Mouse (Mus musculus) monocyte, adult 5-6 weeks (primary cell): ENCODE measurements around the gene Gm17631. TPM values are rescaled to one million over a fixed set of nuclear protein-coding genes. Genes with fewer than 3 reads are reported as not detected.
A peak's percentile ranks its signal among the peaks of the same experiment; 100 is the strongest.
"Not testable (repeated sequence)": the region's sequence is repeated elsewhere in the genome, so short reads cannot be mapped to it uniquely, and the experiment has no call there.

Experiments
- ATAC-seq: fragments of 153-309, 156-312 bp; replicated peaks from 2 replicates; pipeline ENCODE4 v1.8.0; 2017; ENCODE audit warnings: mild to moderate bottlenecking; ENCODE audit not compliant: low TSS enrichment, insufficient number of reproducible peaks, severe bottlenecking, poor library complexity, low FRiP score
- total RNA-seq: library from RNA; stranded (forward); fragments of 200-1000, 200-491, 200-594 nt; gene quantifications from 3 replicates; pipeline ENCODE4 v1.2.3, GENCODE M21; 2017

Gm17631 gene
- total RNA-seq: not detected in 3 replicates

DNA sequence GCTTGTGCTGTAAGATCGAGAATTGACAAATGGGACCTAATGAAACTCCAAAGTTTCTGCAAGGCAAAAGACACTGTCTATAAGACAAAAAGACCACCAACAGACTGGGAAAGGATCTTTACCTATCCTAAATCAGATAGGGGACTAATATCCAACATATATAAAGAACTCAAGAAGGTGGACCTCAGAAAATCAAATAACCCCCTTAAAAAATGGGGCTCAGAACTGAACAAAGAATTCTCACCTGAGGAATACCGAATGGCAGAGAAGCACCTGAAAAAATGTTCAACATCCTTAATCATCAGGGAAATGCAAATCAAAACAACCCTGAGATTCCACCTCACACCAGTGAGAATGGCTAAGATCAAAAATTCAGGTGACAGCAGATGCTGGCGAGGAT, at the start of gene Gm17631:
Gene Gm17631, plus strand, starts transcription at position 301 of the 400 bp plus-strand sequence.
- not testable (repeated sequence) for ATAC-seq

DNA sequence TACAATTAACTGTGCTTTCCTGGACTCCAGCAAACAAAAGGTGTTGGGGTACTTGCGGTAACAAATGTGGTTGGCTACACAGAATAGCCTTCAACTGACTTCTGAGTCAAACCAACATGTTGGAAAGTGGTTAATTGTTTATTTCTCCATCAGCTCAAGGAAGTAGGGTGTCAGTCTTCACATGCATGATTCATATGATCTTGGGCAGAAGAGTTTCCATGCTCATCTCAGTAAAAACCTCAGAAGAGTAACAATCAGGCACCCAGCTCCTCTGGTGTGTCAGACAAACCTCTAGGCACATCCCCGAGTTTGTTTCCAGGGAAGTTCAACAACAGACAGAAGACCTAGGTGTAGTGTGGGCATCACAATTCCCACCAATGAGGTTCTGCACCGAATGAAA, 44.7 kb upstream of the Gm17631 start:
- ATAC-seq: 0 out of 2 replicates have a peak, but pooled peaks have one; percentile 31

DNA sequence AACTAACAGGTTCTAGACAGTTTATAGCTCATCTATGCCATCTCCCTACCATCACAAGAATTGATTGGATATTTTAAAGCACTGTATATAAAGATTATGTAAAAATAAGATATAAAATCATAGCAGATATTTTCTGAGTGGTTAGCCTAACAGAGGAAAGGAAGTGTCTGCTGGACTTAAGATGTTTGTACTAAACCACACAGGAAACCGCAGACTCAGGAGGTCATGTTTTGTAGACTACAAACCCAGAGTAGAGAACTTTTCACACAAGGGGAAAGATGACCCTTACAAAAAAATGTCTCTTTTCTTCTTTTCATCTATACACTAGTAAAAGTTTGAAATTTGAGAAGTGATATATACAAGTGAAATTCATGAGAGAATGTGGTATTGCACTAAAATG, 38.4 kb upstream of the Gm17631 start:
- ATAC-seq: no peak

DNA sequence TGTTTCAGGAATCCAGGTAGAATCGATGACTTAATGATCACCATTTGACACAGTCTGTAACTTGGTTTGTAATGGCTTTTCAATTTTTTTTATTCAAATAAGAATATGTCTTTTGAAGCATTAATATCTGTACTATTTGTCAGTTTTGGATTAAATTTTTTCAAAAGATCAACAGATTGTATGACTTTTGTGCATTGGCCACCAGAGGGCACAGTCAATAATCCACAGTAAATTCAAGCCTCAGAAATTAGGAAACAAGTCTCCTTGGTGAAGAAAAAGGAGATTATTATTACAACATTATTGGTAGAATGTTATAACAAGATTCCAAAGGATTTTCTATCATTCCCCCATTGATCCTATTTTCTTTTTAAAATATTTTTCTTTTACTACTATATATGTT, 36.9 kb upstream of the Gm17631 start:
- ATAC-seq: no peak

DNA sequence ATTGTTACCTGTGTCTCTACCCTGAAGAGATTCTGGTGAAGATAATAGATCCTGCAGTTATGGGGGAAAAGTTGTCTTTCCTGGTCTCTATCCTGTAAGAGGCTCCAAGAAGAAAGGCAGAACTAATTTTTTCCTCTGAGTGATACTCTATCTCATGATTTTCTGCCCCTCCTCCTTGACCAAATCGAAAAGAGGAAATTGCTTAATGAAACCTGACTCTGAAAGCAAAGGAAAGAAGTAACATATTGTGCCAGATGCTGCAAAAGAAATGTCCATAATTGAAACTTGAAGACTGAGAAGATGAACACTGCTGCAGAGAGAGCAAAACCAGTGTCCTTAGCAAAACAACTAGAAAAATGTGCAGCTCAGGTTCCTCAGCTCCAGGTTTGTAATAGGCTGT, 14.1 kb downstream of the Gm17631 start, which contains the start of gene Klra17:
Gene Klra17, minus strand, starts transcription at position 124 of the 400 bp plus-strand sequence.
- no peak for ATAC-seq

DNA sequence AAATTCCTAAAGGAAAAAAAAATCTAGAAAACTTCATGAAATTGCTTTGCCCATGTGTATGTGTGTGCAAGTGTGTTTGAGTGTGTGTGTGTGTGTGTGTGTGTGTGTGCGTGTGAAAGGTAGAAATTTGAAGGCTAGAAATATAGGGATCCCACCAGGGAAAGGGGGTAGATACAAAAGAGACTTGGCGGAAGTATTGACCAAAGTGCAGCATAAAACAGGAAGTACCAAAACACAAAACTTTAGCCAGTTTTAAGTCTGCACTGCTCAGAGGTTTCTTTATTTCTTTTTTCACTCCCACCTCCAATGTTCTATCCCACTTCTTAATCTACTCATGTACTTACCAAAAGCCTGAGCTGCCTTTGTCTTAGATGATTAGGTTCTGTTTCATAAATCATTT, 20.1 kb downstream of the Gm17631 start:
- no peak for ATAC-seq

Other genes with a start within 250 kb of the Gm17631 start
- 316 to 1,130 TPM (median 336 TPM) in 3 replicates for gene Klrk1, start 238.8 kb upstream of the Gm17631 start, total RNA-seq
- 10.2 to 77.0 TPM (median 14.9 TPM) in 3 replicates for gene Klrc3, start 219.3 kb upstream of the Gm17631 start, total RNA-seq
- 92.3 to 435 TPM (median 102 TPM) in 3 replicates for gene Klrc2, start 202.0 kb upstream of the Gm17631 start, total RNA-seq
- 135 to 407 TPM (median 135 TPM) in 3 replicates for gene Klrc1, start 183.7 kb upstream of the Gm17631 start, total RNA-seq
- gene Klri1, start 145.5 kb upstream of the Gm17631 start, total RNA-seq: 2.2 to 10.4 TPM (median 6.7 TPM) in 3 replicates
- 97.7 to 348 TPM (median 123 TPM) in 3 replicates for gene Klri2, start 122.2 kb upstream of the Gm17631 start, total RNA-seq
- gene Gm156, start 78.4 kb upstream of the Gm17631 start, total RNA-seq: not detected in 3 replicates
- gene Klra17, start 14.0 kb downstream of the Gm17631 start, total RNA-seq: 1.0 to 2.1 TPM in 2 of 3 replicates, not detected in the other
- 2.9 to 20.6 TPM (median 14.9 TPM) in 3 replicates for gene Klra5, start 55.0 kb downstream of the Gm17631 start, total RNA-seq
- 6.3 to 30.5 TPM (median 8.1 TPM) in 3 replicates for gene Klra6, start 164.3 kb downstream of the Gm17631 start, total RNA-seq
- 205 to 522 TPM (median 253 TPM) in 3 replicates for gene Klra4, start 204.6 kb downstream of the Gm17631 start, total RNA-seq